Mouse (Mus musculus) testis, adult 2 months (tissue): ENCODE measurements around the gene Ankrd6.
A peak's percentile ranks its signal among the peaks of the same experiment; 100 is the strongest.

Source experiments
- CTCF ChIP-seq: fragments of 200-500 bp; IDR thresholded peaks from 2 replicates; pipeline ENCODE4 v1.5.1; 2012; ENCODE audit warnings: low read depth, mild to moderate bottlenecking, inconsistent platforms, low read length, moderate library complexity; ENCODE audit not compliant: control insufficient read depth, insufficient read depth, insufficient replicate concordance
- POLR2A ChIP-seq: fragments of 200-500 bp; IDR thresholded peaks from 2 replicates; pipeline ENCODE4 v1.6.1; 2012; ENCODE audit warnings: low read depth, mild to moderate bottlenecking, inconsistent platforms, low read length, moderate library complexity; ENCODE audit not compliant: control insufficient read depth

DNA sequence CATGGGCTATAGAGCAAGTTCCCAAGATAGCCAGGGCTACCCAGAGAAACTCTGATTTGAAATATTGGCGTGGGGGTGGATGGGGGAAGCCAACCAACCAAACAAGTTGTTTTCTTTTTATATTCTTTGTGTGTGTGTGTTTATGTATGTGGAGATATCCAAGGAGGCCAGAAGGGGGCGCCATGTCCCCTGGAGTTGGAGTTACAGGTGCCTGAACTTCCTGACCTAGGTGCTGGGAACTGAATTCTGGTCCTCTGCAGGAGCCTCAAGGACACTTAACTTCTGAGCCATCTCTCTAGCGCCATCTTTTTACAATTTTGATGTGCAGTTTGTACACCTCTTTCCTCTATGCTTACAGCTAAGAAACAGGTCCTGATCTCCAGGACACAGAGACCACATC, 43.5 kb upstream of the Ankrd6 start:
- no peak for TF ChIP-seq POLR2A
- TF ChIP-seq CTCF: peak; percentile 38; the same call in 1 of the 2 replicates
